Mouse (Mus musculus): Measurements from ENCODE around the gene Stat4. TPM values are rescaled to one million over a fixed set of nuclear protein-coding genes. Genes with fewer than 3 reads are reported as not detected.

The Stat4 gene
- polyA plus RNA-seq (2021; fragmentation: Nextera tagmentation): 1.2 and 1.4 TPM in 2 replicates
- long read RNA-seq, experiment 1, partial matches to known transcripts: 0 of 1 reads
- long read RNA-seq, experiment 1, other reads (novel, unspliced or antisense): 1 of 1 reads
- long read RNA-seq, experiment 2, partial matches to known transcripts: 0 of 3 reads
- long read RNA-seq, experiment 2, other reads (novel, unspliced or antisense): 3 of 3 reads

GRCm38 (mm10) chr1:51986848-51987247 lies at the start of gene Stat4:
Stat4 (plus strand) TSS chr1:51987148.

GRCm38 (mm10) chr1:52118860-52119591 lies 132.1 kb downstream of the Stat4 start, which contains the start of gene Stat1:
Stat1 (plus strand) TSS chr1:52119440.

Other genes with a start within 250 kb of the Stat4 start
- gene Myo1b, start 71.1 kb upstream of the Stat4 start, polyA plus RNA-seq (2021; fragmentation: Nextera tagmentation): 8.1 and 9.0 TPM in 2 replicates
- 9.4 and 10.0 TPM in 2 replicates for gene Stat1, start 132.3 kb downstream of the Stat4 start, polyA plus RNA-seq (2021; fragmentation: Nextera tagmentation)
- 19.2 and 20.7 TPM in 2 replicates for gene Gls, start 246.1 kb downstream of the Stat4 start, polyA plus RNA-seq (2021; fragmentation: Nextera tagmentation)